Mouse (Mus musculus) hindlimb bud, embryonic 11.5 days (tissue): ENCODE measurements around the gene Siva1.

Experiments used
- DNase-seq: peaks from one replicate; pipeline ENCODE4 v3.0.0-alpha.2; 2012; ENCODE audit warnings: low read depth, low spot score; ENCODE audit errors: extremely low spot score

Siva1 gene

GRCm38 (mm10) chr12:112654076-112654475, 9.6 kb downstream of the Siva1 start:
- no peak for DNase-seq

DNA sequence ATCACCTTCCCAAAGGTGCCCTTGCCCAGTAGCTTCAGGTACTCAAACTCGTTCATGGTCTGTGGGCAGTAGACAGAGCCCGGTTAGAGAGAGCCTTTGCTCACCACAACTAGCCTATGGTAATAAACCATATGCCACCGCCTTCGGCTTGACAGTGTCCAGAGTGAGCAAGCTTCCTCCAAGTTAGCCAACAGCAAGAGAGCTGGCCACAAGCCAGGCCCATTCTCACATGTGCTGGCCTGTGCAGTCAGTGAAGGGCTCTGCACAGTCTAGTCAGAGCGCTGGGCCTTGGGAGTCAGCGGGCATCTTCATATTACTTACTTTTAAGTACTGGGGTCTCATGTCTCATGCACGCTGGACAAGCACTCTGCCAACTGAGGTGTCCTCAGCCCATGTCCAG, 14.1 kb downstream of the Siva1 start:
- no peak for DNase-seq

DNA sequence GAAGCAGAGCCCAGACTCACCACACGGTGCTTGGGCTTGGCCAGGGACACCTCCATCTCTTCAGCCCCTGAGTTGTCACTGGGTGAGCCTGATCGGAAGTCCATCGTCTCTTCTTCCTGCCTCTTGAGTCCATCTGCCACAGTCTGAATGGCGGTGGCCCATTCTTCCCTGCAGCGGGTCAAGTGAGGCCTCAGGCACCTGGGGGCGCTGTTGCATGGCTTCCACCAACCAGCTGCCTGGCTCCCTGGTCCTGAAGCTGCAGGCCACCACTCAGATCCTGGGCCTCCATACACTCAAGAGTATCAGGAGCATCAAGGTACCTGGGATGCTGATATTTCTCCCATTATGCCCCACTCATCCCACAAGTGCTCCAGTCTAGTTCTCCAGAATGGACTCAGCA, 14.6 kb downstream of the Siva1 start:
- no peak for DNase-seq

DNA sequence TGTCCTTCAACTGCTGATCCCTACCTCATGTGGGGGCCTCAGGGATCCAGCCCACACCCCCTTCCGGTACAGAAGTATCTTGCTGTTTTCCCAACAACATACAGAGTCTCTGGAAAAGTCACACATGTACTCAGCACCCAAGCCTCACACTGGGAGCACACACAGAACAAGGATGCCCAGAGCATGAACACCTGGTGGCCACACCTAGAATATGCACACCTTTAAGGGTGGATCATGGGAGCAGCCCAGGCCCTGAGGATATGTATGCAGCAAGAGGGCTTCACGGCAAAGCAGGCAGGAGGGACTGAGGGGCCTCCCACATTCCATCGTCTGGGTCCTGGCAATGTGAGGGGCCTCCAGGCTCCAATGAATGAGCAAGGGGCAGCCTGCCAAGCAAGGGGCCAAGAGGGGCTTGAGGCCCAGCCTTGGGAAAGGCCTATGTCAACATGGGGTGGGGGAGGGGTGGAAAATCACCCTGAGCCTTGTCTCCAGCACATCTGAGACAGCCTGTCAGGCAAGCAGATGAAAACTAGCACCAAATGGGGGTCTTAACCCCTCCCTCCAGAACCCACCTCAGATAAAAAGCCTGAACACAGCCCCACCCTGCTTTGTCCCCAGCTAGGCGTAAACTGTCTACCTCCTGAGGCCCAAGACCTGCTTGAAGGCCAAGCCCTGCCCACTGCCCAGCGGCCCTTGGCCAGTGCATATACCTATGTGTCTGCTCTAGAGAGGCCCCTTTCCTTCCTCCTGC, 16.3 kb downstream of the Siva1 start:
- DNase-seq, result no peak

GRCm38 (mm10) chr12:112661327-112661605, 16.8 kb downstream of the Siva1 start:
- DNase-seq, result no peak

GRCm38 (mm10) chr12:112661851-112662250, 17.4 kb downstream of the Siva1 start:
- DNase-seq, result no peak

- DNase-seq, result no peak
These were observed 18.8 kb downstream of the Siva1 start for GRCm38 (mm10) chr12:112663303-112663702.

DNA sequence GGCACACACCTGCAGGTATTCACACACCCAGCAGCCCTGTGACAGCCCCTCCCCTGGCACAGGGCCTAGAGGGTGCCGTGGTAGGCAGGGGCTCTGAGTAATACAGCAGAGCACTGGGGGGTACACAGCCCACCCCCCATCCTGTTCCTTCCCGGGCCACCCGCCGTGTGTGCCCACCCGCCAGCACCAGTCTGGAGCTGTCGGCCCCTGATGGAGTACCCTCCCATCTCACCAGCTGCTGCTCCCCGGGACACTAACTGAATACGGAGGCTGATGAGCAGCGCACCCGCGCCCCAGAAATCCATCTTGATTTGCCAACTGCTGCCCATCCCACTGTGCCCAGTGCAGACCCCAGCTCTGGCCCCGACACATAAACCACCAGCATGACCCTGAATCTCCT, 19.2 kb downstream of the Siva1 start:
- DNase-seq, result no peak

- DNase-seq, result no peak
These were observed 19.6 kb downstream of the Siva1 start for GRCm38 (mm10) chr12:112664124-112664523.

- no peak for DNase-seq
These were observed 20.2 kb downstream of the Siva1 start for GRCm38 (mm10) chr12:112664656-112665055.

DNA sequence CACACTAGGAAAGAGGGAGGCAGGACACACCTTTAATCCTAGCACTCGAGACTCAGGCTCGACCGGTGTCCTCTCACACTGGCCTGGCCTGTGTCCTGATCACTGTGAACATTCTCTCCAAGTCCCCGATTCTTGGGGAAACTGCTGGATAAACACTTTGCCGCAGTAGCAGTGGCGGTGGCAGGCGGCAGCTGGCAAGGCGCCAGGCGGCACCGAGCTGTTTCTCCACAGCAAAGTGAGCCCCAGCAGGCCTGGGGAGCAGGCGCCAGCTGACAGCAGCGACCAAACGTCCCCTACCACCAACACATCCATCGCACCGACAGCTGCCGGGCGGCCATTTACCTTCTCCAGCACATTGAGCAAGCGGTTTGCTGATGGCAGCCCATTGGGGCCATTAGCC, 21.0 kb downstream of the Siva1 start:
- DNase-seq, result no peak

- no peak for DNase-seq
These were observed 21.5 kb downstream of the Siva1 start for GRCm38 (mm10) chr12:112665881-112666544.

DNA sequence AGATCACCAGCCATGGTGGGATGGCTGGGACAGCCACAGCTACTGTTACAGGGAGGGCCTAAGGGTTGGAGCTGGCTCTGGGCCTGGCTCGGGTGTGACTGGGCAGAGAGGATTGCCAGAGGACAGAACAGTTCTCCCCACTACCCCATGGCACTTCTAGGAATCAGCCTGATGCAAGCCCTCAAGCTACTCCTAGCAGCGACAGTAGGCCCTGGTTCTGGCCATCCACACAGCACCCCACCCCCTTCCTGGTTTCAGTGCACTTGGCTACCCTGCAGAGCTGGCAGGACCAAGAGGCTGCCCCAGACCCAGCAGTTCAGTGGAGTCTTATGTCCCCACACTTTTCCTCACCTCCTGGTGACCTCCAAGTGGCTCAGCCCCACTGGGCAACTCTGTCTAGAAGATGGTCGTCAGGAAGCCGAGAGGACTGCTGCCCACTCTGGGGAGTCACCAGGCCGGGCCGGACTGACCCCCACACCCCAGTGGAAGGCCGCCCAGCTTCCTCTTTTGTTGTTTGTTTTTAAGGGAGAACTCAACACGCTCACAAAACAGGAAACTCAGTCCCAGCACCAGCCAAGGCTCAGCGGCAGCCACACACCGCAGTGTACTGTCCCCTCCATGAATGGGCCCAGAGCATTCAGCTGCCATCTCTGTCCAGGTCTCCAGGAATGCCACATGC, 23.3 kb downstream of the Siva1 start:
- no peak for DNase-seq

DNA sequence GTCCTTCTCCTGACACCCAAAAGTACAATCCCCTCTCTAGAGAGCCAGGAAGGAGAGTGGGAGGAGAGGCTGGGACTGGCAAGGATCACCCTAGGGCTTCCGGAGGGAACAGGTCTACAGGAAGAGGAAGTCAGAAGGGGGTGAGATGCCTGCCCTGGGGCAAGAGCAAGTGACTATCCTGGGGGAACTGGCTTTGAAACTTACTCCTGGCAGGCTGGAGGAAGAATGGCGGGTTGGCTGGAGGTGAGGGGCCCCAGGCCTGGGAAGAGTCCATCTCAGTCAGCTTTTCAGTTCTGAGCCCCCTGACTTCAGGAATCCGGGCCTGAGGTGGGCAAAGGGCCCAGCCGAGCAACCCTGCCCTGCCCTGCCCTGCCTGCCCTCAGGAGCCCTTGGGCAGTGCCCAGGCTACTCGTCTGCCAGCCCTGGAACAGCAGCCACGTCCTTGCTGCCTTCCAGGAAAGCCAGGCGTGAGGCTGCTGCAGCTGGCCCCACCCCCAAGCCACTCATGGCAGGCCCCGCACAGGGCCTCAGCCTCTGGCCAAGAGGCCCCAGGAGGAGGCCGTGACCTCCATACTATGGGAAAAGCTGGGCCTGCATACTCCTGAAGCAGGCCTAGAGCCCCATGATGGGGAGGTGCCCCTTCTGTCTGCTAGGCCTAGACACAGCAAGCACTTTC, 26.4 kb downstream of the Siva1 start:
- no peak for DNase-seq

- DNase-seq, result no peak
These were observed 27.4 kb downstream of the Siva1 start for GRCm38 (mm10) chr12:112671891-112672290.

- DNase-seq, result no peak
These were observed 28.5 kb downstream of the Siva1 start for GRCm38 (mm10) chr12:112672744-112673575.

DNA sequence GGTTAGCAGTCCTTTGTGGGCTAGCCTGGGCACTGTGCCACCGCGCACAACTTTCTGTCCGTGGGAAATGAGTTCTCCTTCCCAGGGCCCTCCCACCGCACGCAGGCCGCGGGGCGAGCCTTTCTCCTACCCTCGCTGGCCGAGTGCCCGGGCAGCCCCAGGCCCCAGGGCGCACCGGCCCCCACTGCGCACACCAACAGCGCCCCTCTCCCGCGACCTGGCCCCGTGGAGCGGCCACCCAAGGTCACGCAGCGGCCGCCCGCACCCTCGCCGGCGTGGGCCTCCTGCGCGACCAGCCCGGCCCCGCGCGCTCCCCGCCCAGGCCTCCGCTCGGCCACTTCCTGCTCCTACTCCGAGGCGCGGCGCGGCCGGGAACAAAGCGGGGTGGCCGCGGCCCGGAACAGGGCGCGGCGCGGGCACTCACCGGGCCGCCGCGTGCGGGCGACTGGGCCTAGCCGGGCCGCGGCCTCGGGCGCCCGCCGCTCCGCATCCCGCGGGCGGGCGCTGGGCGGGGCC, 29.2 kb downstream of the Siva1 start:
- no peak for DNase-seq

GRCm38 (mm10) chr12:112674132-112675011, 29.9 kb downstream of the Siva1 start, which contains the start of gene Akt1:
Gene Akt1 (minus strand): TSS chr12:112674884.
- no peak for DNase-seq

DNA sequence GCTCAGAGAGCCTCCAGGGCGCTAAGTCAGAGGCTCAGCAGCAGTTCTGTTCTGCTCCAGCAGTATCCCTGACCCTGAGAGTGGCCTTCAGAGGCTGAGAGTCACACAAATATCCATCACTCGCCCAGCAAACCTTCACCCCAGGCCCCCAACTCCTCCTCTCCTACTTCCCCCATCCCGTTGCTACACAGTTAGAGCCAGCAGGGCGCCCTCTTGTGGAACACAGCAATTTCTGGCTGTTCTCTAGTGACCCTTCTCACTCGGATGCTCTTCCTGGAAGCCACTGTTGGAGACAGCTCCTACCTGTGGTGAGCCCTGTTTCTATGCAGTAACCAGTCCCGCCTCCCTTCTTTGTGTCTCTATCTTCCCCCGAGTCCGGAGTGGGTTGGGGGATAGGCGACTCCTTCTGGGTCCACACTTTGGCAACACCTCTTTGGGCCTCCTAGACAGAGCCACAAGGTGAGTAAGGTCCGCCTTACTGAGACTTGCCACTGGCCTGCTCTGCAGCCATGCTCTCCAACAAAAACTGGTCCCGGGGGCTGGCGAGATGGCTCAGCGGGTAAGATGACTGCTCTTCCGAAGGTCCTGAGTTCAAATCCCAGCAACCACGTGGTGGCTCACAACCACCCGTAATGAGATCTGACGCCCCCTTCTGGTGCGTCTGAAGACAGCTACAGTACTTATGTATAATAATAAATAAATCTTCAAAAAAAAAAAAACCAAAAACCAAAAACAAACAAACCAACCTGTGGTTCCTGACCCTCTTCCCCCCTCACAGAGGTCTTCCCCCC, 31.0 kb downstream of the Siva1 start:
- peak; percentile 69 for DNase-seq
